Mouse (Mus musculus) Patski (cell line): ENCODE measurements around the gene G3bp1. TPM values are rescaled to one million over a fixed set of nuclear protein-coding genes. Genes with fewer than 3 reads are reported as not detected.

Experiments used
- ATAC-seq: fragments of 100-300 bp; one replicate; pipeline ENCODE4 v1.8.0; 2021
- CTCF ChIA-PET: fragments of 350-600 bp; sonication (Branson Sonifier 250); formaldehyde crosslinking; loops from one replicate; lab custom pipeline; 2022; ENCODE audit warnings: inconsistent platforms; lab: Charles Lee
- POLR2A ChIA-PET: fragments of 350-600 bp; sonication (Branson Sonifier 250); formaldehyde crosslinking; loops from one replicate; lab custom pipeline; 2022; ENCODE audit warnings: antibody characterized with exemption, inconsistent platforms; lab: Charles Lee
- DNase-seq: peaks from one replicate; pipeline ENCODE4 v3.0.0-alpha.2; 2011; ENCODE audit warnings: low read depth, low spot score
- H3K27me3 ChIP-seq: fragments of 371-371 bp; one replicate; pipeline ENCODE4 v1.5.1; 2021
- CTCF ChIP-seq: fragments of 100-300 bp; IDR thresholded peaks from one replicate; pipeline ENCODE4 v1.5.1; 2021
- in situ Hi-C: fragments of 300-500 bp; cut with MboI; formaldehyde crosslinking; loops from 3 replicates; pipeline ENCODE4 v1.11.1; 2018; ENCODE audit warnings: low pct_unique_long_range_greater_than_20kb, mixed read lengths
- polyA plus RNA-seq: library from polyadenylated mRNA; unstranded; gene quantifications from one replicate; pipeline ENCODE4 v1.2.3, GENCODE M21; 2021

The G3bp1 gene
- polyA plus RNA-seq, 1 experiment from 2014 or later, result 53.9 TPM

DNA sequence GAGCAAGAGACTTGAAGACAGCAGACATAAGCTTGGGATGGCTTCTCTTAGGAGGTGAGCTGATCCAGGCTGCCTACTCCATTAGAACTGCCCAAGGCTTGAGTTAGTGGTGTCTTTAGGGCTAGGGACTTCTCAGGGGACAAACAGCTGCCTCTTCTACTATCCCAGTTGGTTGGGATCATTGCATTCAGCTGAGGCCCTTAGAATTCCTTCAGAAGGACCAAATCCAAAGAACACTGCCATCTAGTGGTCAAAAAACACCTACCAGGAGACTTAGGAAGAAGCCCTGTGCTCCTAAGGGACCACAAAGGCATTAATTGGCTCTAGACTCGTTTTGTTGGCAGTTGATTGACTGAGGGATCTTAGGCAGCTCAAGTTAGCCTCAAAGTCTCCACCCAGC is 24.7 kb upstream of the G3bp1 start:
- CTCF ChIA-PET, result interaction anchor here (0.9 to 5.6 kb wide), 19 partner anchors 10 to 251 kb away, joined by 3 to 193 read pairs (median 8); partner anchors contain the start of genes Slc36a1 and Sparc
- H3K27me3 ChIP-seq, result no peaks in the 10 kb centered on the region
- TF ChIP-seq CTCF, result peak; percentile 81
- DNase-seq (no peak), ATAC-seq (peak; percentile 61)
- in situ Hi-C loops, result loop anchor here (5.0 kb wide), 2 partner anchors 57 to 237 kb away; no protein-coding TSS in a partner anchor
- POLR2A ChIA-PET, result interaction anchor here (0.8 to 2.5 kb wide), 6 partner anchors 15 to 56 kb away, joined by 4 to 12 read pairs (median 5); no protein-coding TSS in a partner anchor

GRCm38 (mm10) chr11:55446579-55446978 is 22.9 kb upstream of the G3bp1 start:
- in situ Hi-C loops, result loop anchor here (5.0 kb wide), 2 partner anchors 59 to 239 kb away; no protein-coding TSS in a partner anchor
- peak; percentile 75 for ATAC-seq
- ChIA-PET POLR2A (interaction anchor here (0.7 kb wide), 1 partner anchor 59 kb away, joined by 3 read pairs; no protein-coding TSS in a partner anchor), CTCF (interaction anchor here (0.7 to 5.6 kb wide), 20 partner anchors 8 to 288 kb away, joined by 3 to 193 read pairs (median 8); partner anchors contain the start of genes Atox1, Slc36a1 and Sparc)
- TF ChIP-seq CTCF, result peak; percentile 90
- no peaks in the 10 kb centered on the region for H3K27me3 ChIP-seq
- DNase-seq, result peak; percentile 64

DNA sequence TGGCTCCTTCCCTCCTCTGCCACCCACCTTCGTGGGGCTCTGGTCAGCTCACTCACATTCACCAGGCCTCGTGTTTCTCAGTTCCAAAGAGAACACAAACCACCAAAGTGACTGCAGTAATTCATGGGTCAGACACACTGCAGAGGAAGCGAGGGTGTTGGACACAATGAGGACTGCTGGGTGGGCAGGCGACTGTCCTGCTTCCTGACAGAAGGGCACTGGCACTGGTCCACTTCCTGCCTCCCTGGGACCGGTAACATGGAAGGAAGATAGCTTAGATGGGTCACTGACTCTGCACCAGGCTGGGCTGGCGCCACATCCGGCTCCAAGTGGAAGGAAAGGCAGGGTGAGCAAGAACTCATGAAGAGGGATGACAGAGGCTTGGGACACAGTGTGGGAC is 20.0 kb upstream of the G3bp1 start:
- ChIA-PET CTCF (no interaction called here), POLR2A (no interaction called here)
- no peaks in the 10 kb centered on the region for H3K27me3 ChIP-seq
- in situ Hi-C loops, result loop anchor here (5.0 kb wide), 2 partner anchors 62 to 242 kb away; no protein-coding TSS in a partner anchor
- TF ChIP-seq CTCF, result no peak
- ATAC-seq (no peak), DNase-seq (no peak)

GRCm38 (mm10) chr11:55450311-55450710 is 19.2 kb upstream of the G3bp1 start:
- H3K27me3 ChIP-seq, result no peaks in the 10 kb centered on the region
- no peak for TF ChIP-seq CTCF
- ChIA-PET POLR2A (no interaction called here), CTCF (interaction anchor here (1.2 kb wide), 1 partner anchor 61 kb away, joined by 3 read pairs; no protein-coding TSS in a partner anchor)
- no peak for ATAC-seq
- no peak for DNase-seq
- in situ Hi-C loops, result no loop called here

- ChIA-PET POLR2A (interaction anchor here (0.7 to 1.1 kb wide), 3 partner anchors 8 to 35 kb away, joined by 3 read pairs; no protein-coding TSS in a partner anchor), CTCF (interaction anchor here (0.9 to 3.5 kb wide), 6 partner anchors 8 to 249 kb away, joined by 3 to 25 read pairs (median 6); partner anchors contain the start of gene Slc36a1)
- no peaks in the 10 kb centered on the region for H3K27me3 ChIP-seq
These were observed 15.8 kb upstream of the G3bp1 start for GRCm38 (mm10) chr11:55453640-55454039.

DNA sequence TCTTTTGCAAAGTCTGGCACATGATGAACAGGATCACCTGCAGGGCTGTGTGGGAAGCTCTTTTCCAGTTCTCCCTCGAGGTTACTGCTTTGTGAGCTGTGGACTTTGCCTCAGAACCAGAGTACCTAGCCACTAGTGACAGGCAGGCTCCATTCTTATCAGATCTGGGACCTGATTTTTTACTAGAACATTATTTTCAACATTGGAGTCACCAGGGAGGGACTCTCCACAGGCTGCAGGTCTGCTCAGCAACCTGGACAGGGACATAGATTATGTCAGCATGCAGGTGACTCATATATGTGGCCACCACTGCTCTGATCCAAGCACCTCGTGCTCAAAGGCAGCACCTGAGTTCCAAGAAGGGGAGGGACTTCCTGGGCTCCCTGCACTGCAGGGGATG is 14.3 kb upstream of the G3bp1 start:
- POLR2A ChIA-PET, result interaction anchor here (1.0 kb wide), 1 partner anchor 10 kb away, joined by 3 read pairs; no protein-coding TSS in a partner anchor
- CTCF ChIA-PET, result interaction anchor here (1.0 to 3.5 kb wide), 5 partner anchors 9 to 68 kb away, joined by 3 to 25 read pairs (median 9); no protein-coding TSS in a partner anchor
- DNase-seq (no peak), ATAC-seq (no peak)
- in situ Hi-C loops, result no loop called here
- H3K27me3 ChIP-seq, result no peaks in the 10 kb centered on the region
- no peak for TF ChIP-seq CTCF

More at GRCm38 (mm10) chr11:55453640-55454039, 15.8 kb upstream of the G3bp1 start:
- in situ Hi-C loops, result no loop called here
- TF ChIP-seq CTCF, result no peak
- ATAC-seq (no peak), DNase-seq (no peak)

- ChIA-PET CTCF (interaction anchor here (0.9 to 2.0 kb wide), 5 partner anchors 12 to 72 kb away, joined by 3 to 7 read pairs (median 3); no protein-coding TSS in a partner anchor), POLR2A (no interaction called here)
- DNase-seq, result no peak
- TF ChIP-seq CTCF, result no peak
- H3K27me3 ChIP-seq, result no peaks in the 10 kb centered on the region
- no peak for ATAC-seq
- in situ Hi-C loops, result no loop called here
These were observed 11.0 kb upstream of the G3bp1 start for GRCm38 (mm10) chr11:55458501-55458900.

DNA sequence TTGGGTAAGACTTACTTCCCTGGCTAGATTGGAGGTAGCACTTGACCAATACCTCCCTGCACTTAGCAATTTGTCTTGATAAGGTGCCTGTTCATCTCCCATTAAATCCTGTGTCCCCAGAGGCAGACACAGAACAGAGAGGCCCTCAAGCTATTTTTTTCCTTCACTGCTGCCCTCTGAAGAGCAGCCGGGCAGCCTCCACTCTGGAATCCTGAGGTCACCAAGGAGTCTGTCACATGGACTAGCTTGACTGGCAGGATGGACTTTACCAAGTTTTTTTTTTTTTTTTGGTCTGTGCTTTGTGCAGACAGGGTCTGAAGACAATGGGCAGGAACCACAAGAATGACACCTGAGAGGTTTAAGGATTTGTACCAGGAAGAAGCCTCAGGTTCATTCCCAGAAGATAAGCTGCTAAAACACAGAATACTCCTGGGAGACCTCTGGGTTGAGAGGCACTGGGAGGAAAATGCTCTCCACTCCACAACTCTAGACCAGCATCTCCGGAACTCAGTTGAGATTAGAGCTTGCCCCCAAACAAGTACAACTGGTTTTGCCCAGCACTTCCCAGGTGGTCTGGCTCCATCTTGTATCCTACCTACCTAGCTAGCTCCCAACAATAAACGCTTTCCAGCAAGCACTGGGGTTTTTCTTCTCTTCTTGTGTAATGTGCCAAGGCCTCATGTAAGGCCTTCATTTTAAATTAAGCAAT is 9.5 kb upstream of the G3bp1 start:
- in situ Hi-C loops, result no loop called here
- TF ChIP-seq CTCF, result no peak
- POLR2A ChIA-PET, result interaction anchor here (0.9 to 2.3 kb wide), 3 partner anchors 9 to 41 kb away, joined by 3 to 10 read pairs (median 4); partner anchors contain the start of gene G3bp1
- DNase-seq (no peak), ATAC-seq (no peak)
- CTCF ChIA-PET, result interaction anchor here (0.7 to 3.6 kb wide), 8 partner anchors 8 to 645 kb away, joined by 3 to 20 read pairs (median 4); partner anchors contain the start of gene G3bp1
- no peaks in the 10 kb centered on the region for H3K27me3 ChIP-seq

DNA sequence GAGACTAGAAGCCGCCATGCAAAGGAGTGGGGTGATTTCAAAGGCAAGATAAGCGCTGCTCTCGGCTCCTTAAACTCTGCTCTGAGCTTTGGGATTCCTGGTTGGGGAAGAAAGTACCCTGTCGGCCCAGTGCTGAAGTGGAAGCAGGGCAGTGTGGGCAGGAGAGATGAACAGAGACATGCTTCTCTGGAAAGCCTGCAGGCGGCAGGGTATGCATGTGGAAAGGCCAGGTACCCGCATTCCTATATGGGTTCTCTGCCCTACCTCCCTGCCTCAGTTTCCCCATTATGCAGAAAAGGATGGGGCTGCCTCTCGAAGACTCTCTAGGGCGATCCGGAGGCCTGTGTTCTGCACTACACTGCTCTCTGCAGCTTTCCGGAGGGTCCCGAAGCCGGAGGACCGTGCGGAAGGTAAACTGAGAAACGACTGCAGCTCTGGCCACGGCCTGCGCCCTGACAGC is 8.9 kb upstream of the G3bp1 start:
- DNase-seq (no peak), ATAC-seq (peak; percentile 60)
- no peak for TF ChIP-seq CTCF
- POLR2A ChIA-PET, result interaction anchor here (2.3 kb wide), 1 partner anchor 8 kb away, joined by 10 read pairs; the partner anchor contains the start of gene G3bp1
- in situ Hi-C loops, result no loop called here
- CTCF ChIA-PET, result interaction anchor here (0.7 to 3.6 kb wide), 9 partner anchors 9 to 645 kb away, joined by 3 to 20 read pairs (median 4); partner anchors contain the start of gene G3bp1
- H3K27me3 ChIP-seq, result no peaks in the 10 kb centered on the region
